Mouse (Mus musculus): Measurements from ENCODE around the gene Zfand3.

Zfand3 gene

DNA sequence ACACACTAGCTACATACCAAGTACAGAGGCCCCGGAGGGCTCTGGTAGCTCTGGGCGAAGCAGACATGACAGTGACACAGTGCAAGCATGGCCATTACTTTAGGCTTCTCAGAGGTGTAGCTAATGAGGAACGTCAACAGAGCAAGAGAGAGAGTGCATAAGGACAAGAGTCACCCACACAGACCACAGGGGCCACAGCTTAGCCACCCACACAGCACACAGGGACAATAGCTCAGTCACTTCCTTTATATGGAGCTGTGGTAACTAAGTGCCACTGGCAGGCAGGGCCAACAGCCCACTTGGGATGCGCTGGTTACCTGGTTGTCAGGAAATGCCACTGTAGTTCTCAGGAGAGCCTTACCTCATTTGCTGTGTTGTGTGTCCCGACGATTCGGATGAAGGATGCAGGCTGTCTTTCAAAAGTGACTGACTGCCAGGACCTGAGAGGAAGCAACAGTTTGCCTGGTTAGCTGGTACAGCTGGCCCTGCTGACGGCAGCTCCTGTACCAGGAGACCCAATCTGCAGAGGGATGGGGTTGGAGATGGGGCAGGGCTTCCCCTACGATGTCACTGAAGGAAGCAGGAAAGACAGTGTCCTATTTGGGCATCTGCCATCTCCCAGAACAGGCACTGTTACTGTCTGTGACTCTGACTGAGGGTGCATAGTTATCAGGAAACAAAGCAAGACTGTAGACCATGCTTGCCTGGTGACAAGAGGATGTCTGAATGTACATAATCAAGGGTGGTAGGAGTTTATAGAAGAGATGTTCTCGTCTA, 224.1 kb downstream of the Zfand3 start:
- DNase-seq (ENCODE audit: low spot score): no peak

DNA sequence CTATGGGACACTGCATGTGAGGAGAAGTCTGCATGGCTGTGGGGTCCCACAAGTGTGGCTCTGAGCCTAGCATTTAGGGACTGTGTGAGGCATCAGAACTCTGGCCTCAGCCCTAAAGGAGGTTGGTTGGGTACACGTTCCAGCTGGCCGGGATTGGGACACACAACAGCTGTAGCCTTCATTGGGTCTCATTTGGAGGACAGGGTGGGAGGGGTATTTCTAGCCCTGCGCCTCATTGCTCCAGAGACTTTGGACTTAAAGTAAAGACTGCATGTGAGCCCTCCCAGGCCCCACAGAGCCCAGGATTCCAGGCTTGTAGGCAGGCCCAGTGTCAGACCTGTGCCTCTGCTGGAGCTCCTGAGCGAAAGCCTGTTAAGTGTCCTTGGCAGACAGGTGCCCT, 225.9 kb downstream of the Zfand3 start:
- no peak for DNase-seq (ENCODE audit: low spot score)

DNA sequence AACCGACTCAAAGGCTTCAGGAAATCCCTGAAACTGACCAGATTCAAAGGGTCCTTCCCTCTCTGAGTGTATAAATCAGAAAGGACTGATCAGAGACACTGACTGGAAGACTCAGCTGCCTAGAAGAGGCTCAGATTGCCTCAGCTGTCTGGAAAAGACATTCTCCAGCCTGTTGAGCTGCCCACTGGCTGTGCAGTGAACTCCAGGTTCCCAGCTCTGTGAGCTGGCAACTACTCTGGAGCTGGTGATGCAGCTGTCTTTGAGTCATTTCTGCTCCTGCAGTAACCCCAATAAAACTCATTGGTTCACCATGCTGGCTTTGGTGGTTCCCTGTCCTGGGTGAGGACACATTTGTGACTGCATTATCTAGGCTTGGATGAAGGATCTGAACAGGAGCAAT, 226.9 kb downstream of the Zfand3 start:
- no peak for DNase-seq (ENCODE audit: low spot score)

DNA sequence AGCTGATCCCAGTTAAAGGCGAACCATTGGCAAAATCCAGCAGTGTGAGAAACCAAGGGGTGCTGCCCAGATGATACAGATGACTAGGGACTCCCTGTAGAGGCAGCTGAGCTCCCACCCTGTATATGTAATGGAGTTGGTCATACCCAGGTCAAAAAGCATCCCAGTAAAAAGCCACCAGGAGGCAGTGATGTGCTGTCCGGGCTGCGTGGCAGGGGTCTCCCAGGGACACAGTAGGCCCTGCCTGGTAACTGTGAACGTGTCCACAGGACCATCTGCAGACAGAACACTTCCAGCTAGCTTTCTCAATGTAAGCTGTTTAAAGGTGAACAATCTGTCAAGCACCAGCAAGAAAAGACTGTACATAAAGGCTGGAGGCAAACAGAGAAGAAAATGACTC, 228.2 kb downstream of the Zfand3 start:
- no peak for DNase-seq (ENCODE audit: low spot score)

DNA sequence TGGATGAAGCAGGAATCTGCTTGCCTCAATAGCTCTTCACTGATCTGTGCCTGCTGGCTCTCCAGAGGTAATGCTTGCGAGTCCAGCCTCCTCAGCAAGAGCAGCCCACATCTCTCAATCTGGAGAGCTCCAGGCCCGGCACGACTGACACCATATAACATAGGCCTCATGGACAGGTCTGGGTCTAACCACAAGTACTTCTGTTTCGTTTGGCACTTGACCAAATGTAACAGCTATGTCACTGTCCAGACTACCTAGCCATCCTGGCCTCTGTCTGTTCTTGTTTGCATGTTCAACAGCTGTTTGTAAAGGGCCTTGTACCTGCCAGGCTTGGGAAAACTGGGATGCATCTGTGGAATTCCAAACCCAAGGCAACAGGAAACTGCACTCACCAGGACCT, 230.8 kb downstream of the Zfand3 start:
- no peak for DNase-seq (ENCODE audit: low spot score)

DNA sequence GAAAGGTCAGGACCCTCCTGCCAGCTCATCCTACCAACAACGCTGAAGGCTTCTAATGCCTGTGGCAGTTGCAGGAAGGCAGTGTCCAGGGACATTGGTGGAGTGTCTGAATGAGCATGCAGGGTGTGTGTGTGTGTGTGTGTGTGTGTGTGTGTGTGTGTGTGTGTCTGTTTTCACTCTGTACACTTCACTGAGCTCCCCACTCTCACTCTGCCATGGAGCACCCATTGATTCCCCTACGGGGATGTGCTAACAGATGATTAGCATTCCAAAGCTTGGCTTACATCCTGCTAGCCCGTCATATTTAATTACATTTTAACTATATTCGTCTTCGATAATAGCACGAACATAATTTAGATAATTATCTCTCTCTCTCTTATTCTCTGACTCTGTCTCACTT, 232.1 kb downstream of the Zfand3 start:
- DNase-seq (ENCODE audit: low spot score): no peak

DNA sequence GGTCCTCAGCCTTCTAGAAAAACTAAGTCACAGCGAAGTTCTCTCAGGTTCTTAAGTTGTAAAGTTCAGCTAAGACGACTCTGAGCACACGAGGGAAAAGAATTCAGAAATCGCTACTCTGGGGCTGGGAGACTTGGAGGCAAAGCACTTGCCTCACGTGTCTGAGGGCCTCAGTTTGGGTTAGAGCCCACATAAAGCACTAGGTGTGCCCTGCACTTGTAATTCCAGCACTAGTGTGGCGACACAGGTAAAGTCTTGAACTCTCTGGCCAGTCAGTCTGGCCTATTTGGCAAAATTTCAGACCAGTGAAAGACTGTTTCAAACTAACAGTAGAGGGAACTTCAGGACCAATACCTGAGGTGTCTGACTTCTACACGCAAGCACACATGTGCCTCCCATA, 233.1 kb downstream of the Zfand3 start:
- DNase-seq (ENCODE audit: low spot score): no peak

DNA sequence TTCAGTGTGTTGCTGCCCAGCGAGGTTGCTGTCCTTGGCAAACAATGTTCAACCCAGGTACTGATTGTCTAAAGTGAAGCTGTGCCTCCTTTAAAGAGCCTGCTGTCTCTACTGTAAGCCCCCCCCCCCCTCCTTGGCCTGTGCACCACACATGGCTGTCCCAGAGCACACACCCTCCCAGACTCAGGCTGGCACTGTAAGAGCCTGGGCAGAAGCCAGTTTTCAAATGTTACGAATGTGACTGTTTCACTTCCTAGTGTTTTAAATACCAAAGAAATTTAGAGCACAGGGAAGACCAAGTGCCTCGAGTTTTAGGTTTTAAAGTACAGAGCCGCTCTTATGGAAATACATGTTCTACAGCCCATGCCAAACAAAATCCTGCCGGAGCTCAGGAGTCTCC, 234.9 kb downstream of the Zfand3 start:
- DNase-seq (ENCODE audit: low spot score): no peak

DNA sequence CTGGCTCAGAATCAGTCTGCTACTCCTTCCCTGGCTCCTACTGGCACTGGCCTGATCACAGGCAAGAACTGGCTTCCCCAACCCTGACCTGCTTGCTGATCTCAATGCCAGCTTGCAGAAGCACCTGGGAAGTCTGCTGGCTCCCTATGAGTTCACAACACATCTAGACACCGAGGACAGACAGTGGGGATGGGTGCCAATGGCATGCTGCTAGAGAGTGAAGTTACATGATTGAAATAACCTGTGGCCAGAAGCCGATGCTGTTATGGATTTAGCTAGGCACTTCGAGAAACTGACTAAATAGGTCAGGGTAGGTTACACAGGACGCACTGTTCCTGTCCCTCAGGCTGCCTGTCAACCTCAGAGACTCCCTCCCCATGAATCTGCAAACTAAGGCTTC, 236.1 kb downstream of the Zfand3 start:
- no peak for DNase-seq (ENCODE audit: low spot score)

DNA sequence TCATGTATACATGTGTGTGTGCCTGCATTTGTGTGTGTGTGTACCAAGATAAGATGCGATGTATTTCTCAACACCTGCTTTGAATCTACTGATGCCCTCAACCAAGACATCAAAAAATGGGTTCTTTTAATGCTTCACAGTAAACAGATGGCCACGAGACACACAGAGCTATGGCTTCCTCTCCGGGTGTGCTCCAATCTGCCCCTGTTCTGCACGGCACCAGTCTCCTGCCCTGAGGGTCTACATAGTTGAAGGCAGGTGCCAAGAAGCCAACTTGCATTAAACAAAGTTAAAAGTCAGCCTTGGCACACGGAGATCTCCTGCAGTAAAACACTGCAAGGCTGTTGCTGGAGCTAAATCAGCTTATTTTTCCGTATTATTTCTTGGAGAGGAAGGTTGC, 236.5 kb downstream of the Zfand3 start:
- no peak for DNase-seq (ENCODE audit: low spot score)

DNA sequence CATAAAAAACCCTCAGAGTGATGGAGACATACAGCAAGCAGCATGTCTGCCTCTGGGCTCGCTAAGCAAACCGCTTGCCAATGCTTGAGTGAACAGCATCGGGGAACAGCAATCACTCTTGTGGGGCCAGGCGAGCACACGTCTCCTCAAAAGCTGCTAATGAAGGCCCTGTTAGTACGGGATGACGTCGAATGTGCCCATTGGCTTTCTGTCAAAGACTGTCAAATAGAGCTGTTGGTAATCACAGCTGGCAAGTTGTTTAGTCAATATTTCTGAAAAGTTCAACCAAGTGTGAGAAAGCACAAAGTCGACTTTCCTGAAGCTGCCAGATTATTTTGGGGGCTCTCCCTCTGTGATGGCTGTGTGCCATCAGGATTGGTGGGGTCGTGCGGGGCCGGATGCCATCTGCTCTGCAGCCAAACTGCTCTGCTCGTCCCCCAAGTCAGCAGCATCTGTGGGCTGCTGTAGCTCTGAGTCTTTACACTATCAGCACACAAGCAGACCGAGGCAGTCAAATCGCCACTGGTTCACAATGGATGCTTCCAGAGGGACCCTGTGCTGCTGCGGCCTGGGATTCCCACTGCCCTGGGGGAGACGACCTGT, 237.3 kb downstream of the Zfand3 start:
- DNase-seq (ENCODE audit: low spot score): no peak

DNA sequence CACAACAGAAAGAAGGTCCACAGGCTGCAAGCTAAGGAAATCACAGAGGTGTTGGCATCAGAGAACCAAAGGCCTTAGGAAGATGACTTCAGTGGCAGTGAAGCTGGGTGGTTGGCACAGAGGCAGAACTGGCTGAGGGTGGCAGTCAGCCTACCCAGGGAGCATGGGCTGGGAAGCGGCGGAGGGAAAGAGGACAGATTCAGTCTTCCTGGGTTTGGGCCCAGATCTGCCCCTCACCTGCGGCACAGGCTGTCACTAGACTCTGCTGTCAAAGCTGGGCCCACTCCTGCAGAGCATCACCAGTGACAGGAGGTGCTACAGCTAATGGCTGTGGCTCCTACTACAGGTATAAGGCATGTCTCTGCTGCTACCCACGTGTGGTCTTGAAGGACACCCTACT, 238.1 kb downstream of the Zfand3 start:
- DNase-seq (ENCODE audit: low spot score): no peak

DNA sequence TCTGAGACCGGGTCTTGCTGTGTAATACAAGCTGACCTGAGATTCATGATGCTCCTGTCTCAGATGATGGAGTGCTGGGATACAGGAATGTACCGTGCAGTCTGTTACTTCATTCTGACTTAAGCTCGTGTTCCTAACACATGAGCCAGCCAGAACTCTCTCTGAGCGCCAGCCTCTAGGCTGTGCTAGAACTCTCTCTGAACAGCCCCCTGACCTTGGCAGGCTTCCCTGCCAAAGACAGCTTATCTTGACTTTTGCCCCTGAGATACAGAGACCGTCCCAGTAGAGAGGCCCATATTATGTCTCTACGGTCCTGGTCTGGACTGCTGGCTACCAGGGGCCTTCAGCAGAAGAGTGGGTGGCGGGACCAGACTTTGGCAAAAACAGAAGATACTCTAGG, 239.0 kb downstream of the Zfand3 start:
- DNase-seq (ENCODE audit: low spot score): no peak

DNA sequence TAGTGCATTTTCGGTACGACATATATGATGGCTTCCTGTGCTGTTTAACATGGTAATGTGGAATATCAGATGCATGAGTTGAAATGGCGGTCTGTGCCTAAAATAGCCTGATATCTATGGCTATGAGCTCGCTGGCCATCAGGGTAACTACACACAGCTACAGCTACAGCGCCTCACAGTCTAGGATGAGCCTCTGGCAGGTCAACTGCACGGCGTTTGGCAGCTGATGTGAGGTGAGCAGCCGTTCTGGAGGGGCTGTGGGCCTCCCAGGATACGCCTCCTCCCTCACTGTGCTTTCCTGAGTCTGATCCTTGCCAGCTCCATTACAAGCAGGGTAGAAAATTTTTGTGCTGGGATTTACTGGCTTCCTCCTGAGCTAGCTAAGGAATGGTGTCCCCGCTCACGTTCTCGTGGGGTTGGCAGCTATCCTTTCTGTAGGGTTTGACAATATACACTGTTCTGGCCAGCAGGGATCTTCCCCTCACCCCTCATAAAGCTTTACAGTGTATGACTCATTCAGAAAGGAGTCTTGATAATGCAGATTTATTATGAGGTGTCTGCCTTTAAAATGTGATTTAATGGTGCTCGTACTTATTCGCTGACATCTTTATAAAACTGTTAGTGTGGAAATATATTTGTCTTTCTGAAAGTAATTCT, 240.2 kb downstream of the Zfand3 start:
- no peak for DNase-seq (ENCODE audit: low spot score)

DNA sequence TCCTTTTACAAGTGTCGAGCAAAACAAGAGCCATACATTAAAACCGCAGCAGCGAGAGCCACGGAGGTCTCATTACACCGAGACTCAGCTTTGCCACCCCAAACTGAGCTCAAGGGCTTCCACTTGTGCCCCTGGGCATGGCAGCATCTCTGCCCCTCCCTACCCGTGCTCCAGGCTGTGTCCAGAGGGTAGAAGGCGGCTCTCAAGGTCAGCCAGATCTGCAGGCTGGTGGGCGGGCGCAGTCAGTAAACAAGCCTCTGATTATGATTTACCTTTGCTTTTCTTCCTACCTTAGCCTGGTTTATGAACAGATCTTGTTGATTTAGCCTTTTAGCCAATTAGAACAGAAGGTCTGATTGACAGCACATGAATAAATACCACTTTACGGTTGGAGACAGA, 240.8 kb downstream of the Zfand3 start:
- DNase-seq (ENCODE audit: low spot score): no peak

DNA sequence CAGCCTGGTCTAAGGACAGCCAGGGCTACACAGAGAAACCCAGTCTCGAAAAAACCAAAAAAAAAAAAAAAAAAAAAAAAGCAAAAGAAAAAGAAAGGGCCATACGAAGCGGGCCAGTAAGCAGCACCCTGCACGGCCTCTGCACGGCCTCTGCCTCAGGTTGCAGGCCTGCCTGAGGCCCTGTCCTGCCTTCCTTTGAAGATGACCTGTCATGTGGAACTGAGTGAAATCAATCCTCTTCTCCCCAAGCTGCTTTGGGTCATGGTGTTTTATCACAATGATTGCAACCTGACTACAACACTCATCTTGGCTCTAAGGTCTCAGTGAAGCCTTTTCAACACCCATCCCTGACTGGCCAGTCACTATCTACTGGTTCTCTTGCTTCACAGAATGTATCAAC, 248.5 kb downstream of the Zfand3 start:
- DNase-seq (ENCODE audit: low spot score): no peak

DNA sequence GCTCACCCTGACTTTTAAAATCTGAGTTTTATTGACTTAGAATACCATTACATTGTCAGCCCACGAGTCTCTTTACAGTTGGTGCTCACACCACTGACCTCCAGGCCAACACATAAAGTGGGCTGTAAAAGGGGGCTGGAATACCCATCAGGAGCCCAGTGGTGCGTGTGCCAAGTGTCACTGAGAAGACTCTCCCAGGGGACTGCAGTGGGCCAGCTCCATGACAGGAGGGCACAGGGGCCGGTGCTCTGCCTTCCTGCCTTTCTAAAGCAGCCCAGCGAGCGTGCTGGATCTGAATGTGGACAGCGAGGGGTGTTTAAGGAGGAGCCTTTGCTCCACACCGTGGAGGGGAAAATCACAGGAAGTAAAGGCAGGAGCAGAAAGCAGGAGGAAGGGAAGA, 249.4 kb downstream of the Zfand3 start:
- no peak for DNase-seq (ENCODE audit: low spot score)

DNA sequence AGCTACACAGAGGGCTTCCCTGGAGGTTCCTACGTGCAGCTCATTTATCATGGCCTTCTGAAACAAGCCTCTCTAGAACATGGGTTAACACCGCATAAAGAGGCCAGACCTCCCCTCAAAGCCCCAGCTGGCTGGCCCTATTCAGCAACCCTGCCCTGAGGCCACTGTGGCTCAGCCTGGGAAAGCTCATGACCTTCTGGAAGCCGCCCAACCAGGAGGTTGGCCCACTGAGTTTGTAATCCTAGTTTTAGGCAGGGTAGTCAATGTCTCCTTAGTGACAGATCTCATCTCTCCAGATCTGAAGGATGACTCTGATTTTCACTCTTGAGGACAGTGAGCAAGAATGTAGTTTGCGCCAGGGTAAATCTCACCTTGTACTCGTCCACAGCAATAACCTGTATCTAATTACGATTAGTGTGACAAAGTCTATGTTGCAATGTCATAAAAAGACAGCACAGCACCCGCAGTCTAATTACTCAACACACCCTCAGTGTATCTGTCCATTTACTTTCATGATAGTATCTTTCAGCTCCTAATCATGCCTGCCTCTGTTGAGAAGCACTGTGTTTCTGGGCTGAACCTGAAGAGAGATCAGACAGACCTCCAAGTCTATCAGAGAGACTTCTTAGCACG, 251.5 kb downstream of the Zfand3 start:
- DNase-seq (ENCODE audit: low spot score): no peak

DNA sequence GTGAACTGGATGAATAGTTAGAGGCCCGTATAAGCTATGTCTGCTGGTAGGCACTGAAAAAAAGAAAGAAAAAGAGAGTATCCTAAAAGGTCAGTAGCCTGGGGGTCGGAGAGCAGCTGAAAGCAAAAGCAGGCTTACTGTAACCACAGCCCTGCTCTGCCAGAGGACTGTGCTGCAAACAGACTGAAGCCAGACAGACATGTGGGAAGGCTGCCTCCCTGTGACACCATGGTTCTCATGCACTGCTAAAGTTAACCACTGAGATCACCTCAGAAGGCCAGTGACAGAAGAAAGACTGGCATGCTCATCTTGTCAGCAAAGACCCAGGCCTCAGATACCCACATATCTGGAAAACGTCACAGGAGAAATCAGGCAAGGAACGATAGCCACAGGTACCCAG, 253.9 kb downstream of the Zfand3 start:
- DNase-seq (ENCODE audit: low spot score): no peak

DNA sequence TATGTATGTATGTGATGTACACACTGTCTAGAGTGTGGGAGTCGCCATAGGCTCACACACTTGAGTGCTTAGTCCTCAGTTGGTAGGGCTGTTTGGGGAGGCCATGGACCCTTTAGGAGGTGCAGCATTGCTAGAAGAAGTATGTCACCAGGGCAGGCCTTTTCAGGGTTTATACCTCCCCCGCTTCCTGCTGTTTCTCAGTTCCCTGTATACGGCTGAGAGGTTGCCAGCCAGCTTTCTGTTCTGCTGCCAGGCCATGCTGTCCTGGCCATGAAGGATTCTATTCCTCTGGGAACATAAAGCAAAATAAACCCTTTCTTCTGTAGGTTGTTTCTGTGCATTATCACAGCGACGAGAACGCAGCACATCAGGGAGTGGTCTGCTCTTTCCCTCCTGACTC, 255.4 kb downstream of the Zfand3 start:
- DNase-seq (ENCODE audit: low spot score): no peak

Data from urinary bladder, postnatal 14 days (tissue).